15 mouse cellular contexts compared by ENCODE assay signal in the genomic region with DNA sequence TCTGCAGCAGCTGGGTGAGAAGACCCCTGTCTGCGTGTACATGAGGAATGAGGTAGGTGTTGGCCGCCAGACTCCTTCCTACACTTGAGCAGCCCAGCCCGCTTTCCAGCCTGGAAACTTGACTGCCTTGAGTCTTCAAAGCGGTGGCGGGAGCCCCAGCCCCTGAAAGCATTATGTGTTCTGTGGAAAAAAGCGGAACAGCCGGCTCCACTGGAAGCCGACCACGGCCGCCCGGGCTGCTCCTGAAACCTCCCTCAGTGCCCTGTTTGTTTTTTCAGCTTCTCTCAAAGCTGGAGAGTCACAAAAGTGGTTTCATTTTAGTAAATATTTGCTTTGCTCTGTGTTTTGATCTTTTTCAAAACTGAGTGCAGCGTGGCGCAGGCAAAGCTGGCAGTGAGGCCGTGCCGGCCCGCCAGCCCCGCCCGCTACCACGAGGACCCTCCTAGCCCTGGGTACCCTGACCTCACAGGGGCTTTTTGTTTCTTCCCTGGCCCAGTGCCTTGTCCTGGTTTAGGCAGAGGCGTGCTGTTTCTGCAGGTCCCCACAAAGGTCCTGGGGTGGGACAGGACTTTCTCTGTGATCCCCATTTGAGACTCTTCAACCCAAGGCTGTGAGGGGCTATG. TPM values are rescaled to one million over a fixed set of nuclear protein-coding genes. Genes with fewer than 3 reads are reported as not detected.
DNase-seq lines count a peak whose midpoint lies in the region; ATAC-seq and TF ChIP-seq lines count a peak whose summit lies in the region.
"Had no signal": no experiment of that assay in that cellular context is flagged by ENCODE, and none has a peak within 500 bp of the region (broad histone marks: within the 10 kb centered on the region; RNA-seq: fewer than 3 reads in every experiment).

No protein-coding gene starts in this region.

- no peak for DNase-seq in hindbrain, embryonic 11.5 days (ENCODE audit: low spot score)
- DNase-seq in embryonic facial prominence, embryonic 14.5 days (ENCODE audit: low spot score): peak; percentile 74
- DNase-seq in lung, postnatal 0 days (ENCODE audit: low spot score): peak; percentile 82
- no peak for DNase-seq in T-cell, adult 2 months (ENCODE audit: low spot score)
- no peak for DNase-seq in left cerebral cortex, postnatal 36 days (ENCODE audit: low spot score in 2 of 2)
- no peak for DNase-seq in frontal cortex, postnatal 14 days (ENCODE audit: low spot score in 2 of 2)
- DNase-seq: adrenal gland, adult 2 months; heart, postnatal 14 days; kidney, adult 2 months; midbrain, embryonic 14.5 days had no signal

- H3K4me3 ChIP-seq in hindbrain, embryonic 15.5 days: no peak overlapping the region
- H3K4me3 ChIP-seq in hindbrain, embryonic 11.5 days (ENCODE audit: low read depth, low read length): no peak overlapping the region
- 0 out of 2 replicates have a peak overlapping the region, but pooled peaks have one; percentile 20 for H3K4me3 ChIP-seq in E14TG2a.4 (replicated peaks; ENCODE audit: low read length)
- H3K4me3 ChIP-seq in embryonic facial prominence, embryonic 14.5 days (ENCODE audit: low read depth, low read length): no peak overlapping the region
- H3K4me3 ChIP-seq in lung, postnatal 0 days (ENCODE audit: low read depth, low read length): no peak overlapping the region

- 78% methylated on average over 20 of the region's 20 CpGs for WGBS in hindbrain, embryonic 15.5 days
- 64% methylated on average over 20 of the region's 20 CpGs for WGBS in hindbrain, embryonic 11.5 days
- 56% methylated on average over 20 of the region's 20 CpGs for WGBS in embryonic facial prominence, embryonic 14.5 days
- WGBS in lung, postnatal 0 days: 51% methylated on average over 20 of the region's 20 CpGs

- H3K4me1 ChIP-seq in hindbrain, embryonic 15.5 days (replicated peaks): no peaks in the 10 kb centered on the region
- H3K4me1 ChIP-seq in hindbrain, embryonic 11.5 days (replicated peaks; ENCODE audit: control insufficient read depth, insufficient read depth, low read length): no peaks in the 10 kb centered on the region
- peaks cover 62% of the 10 kb centered on the region for H3K4me1 ChIP-seq in E14TG2a.4 (replicated peaks; ENCODE audit: low read depth, low read length)
- 0 out of 2 replicates have a peak, but pooled peaks cover 5% of the 10 kb centered on the region for H3K4me1 ChIP-seq in embryonic facial prominence, embryonic 14.5 days (ENCODE audit: control insufficient read depth, insufficient read depth, low read length)
- peaks cover 10% of the 10 kb centered on the region for H3K4me1 ChIP-seq in lung, postnatal 0 days (ENCODE audit: insufficient read depth, low read depth, low read length)

- H3K9ac ChIP-seq in hindbrain, embryonic 15.5 days: no peak overlapping the region
- H3K9ac ChIP-seq in hindbrain, embryonic 11.5 days (ENCODE audit: low read depth, low read length): no peak overlapping the region
- H3K9ac ChIP-seq in embryonic facial prominence, embryonic 14.5 days (ENCODE audit: low read depth, low read length): no peak overlapping the region
- H3K9ac ChIP-seq in lung, postnatal 0 days (replicated peaks; ENCODE audit: low read depth): no peak overlapping the region
- H3K9ac ChIP-seq: liver, embryonic 14.5 days had no signal

- ATAC-seq in hindbrain, embryonic 15.5 days (ENCODE audit: low FRiP score, low read depth): no peak
- ATAC-seq in hindbrain, embryonic 11.5 days (ENCODE audit: low FRiP score): no peak
- ATAC-seq in embryonic facial prominence, embryonic 14.5 days (ENCODE audit: low read depth): peak; percentile 62
- ATAC-seq in lung, postnatal 0 days: peak; percentile 72
- ATAC-seq: CD4-positive, CD25-positive, alpha-beta regulatory T cell, adult 4 months; forebrain, embryonic 14.5 days had no signal

- H3K4me2 ChIP-seq in hindbrain, embryonic 15.5 days: no peak overlapping the region
- H3K4me2 ChIP-seq in hindbrain, embryonic 11.5 days (replicated peaks; ENCODE audit: low read depth, low read length): no peak overlapping the region
- peak overlapping the region; percentile 24; the same call in 1 of the 2 replicates for H3K4me2 ChIP-seq in embryonic facial prominence, embryonic 14.5 days (ENCODE audit: low read depth, low read length)
- no peak overlapping the region for H3K4me2 ChIP-seq in lung, postnatal 0 days (replicated peaks; ENCODE audit: low read depth, low read length)

- no peak for TF ChIP-seq EP300 in lung, postnatal 0 days (IDR thresholded peaks at IDR 0.05)

- H3K36me3 ChIP-seq in hindbrain, embryonic 15.5 days: peaks cover 4% of the 10 kb centered on the region; the same call in 1 of the 2 replicates
- peaks cover 8% of the 10 kb centered on the region for H3K36me3 ChIP-seq in hindbrain, embryonic 11.5 days (ENCODE audit: control insufficient read depth, insufficient read depth, low read length)
- H3K36me3 ChIP-seq in E14TG2a.4 (ENCODE audit: insufficient read depth, low read length): peaks cover 97% of the 10 kb centered on the region
- H3K36me3 ChIP-seq in embryonic facial prominence, embryonic 14.5 days (ENCODE audit: control insufficient read depth, insufficient read depth, low read length): peaks cover 48% of the 10 kb centered on the region
- peaks cover 23% of the 10 kb centered on the region; the same call in 1 of the 2 replicates for H3K36me3 ChIP-seq in lung, postnatal 0 days (ENCODE audit: insufficient read depth, low read length)

- H3K27ac ChIP-seq in hindbrain, embryonic 15.5 days (replicated peaks): 0 out of 2 replicates have a peak overlapping the region, but pooled peaks have one; percentile 2
- H3K27ac ChIP-seq in hindbrain, embryonic 11.5 days (ENCODE audit: low read depth, low read length): no peak overlapping the region
- H3K27ac ChIP-seq in embryonic facial prominence, embryonic 14.5 days (replicated peaks; ENCODE audit: low read depth, low read length): peak overlapping the region; percentile 84
- peak overlapping the region; percentile 91 for H3K27ac ChIP-seq in lung, postnatal 0 days (ENCODE audit: low read length)
- H3K27ac ChIP-seq: liver, embryonic 14.5 days had no signal

- H3K27me3 ChIP-seq in hindbrain, embryonic 15.5 days: no peaks in the 10 kb centered on the region
- no peaks in the 10 kb centered on the region for H3K27me3 ChIP-seq in hindbrain, embryonic 11.5 days (ENCODE audit: control insufficient read depth, insufficient read depth, low read length)
- no peaks in the 10 kb centered on the region for H3K27me3 ChIP-seq in E14TG2a.4 (ENCODE audit: insufficient read depth, low read length)
- no peaks in the 10 kb centered on the region for H3K27me3 ChIP-seq in embryonic facial prominence, embryonic 14.5 days (replicated peaks; ENCODE audit: control insufficient read depth, insufficient read depth, low read length)
- H3K27me3 ChIP-seq in lung, postnatal 0 days (replicated peaks; ENCODE audit: insufficient read depth, low read length): no peaks in the 10 kb centered on the region

- intact Hi-C loops in left cerebral cortex, postnatal 36 days (cut with DNase I): no loop called here

- no peak for TF ChIP-seq CTCF in E14TG2a.4 (conservative IDR thresholded peaks at IDR 0.05; ENCODE audit: low read length)
- no peak for TF ChIP-seq CTCF in lung, postnatal 0 days (IDR thresholded peaks at IDR 0.05)

- H3K9me3 ChIP-seq in hindbrain, embryonic 15.5 days: no peaks in the 10 kb centered on the region
- no peaks in the 10 kb centered on the region for H3K9me3 ChIP-seq in hindbrain, embryonic 11.5 days (ENCODE audit: control insufficient read depth, low read length)
- no peaks in the 10 kb centered on the region for H3K9me3 ChIP-seq in E14TG2a.4 (ENCODE audit: low read length)
- H3K9me3 ChIP-seq in embryonic facial prominence, embryonic 14.5 days (ENCODE audit: control insufficient read depth, low read length): no peaks in the 10 kb centered on the region
- H3K9me3 ChIP-seq in lung, postnatal 0 days (ENCODE audit: low read length): no peaks in the 10 kb centered on the region

RNA-seq across cellular contexts. Expression of gene Aspscr1, which starts 14.0 kb away (rescaled TPM):
- 140 and 154 TPM in 2 replicates for polyA plus RNA-seq in hindbrain, embryonic 15.5 days (2015; fragmentation: Nextera tagmentation; extraction: Ambion mirVana)
- polyA plus RNA-seq in hindbrain, embryonic 11.5 days (2014; fragmentation: Nextera tagmentation; extraction: Ambion mirVana): 117 and 122 TPM in 2 replicates
- polyA plus RNA-seq in embryonic facial prominence, embryonic 14.5 days (2014; fragmentation: Nextera tagmentation; extraction: Ambion mirVana): 93.1 and 100.0 TPM in 2 replicates
- 114 and 129 TPM in 2 replicates for polyA plus RNA-seq in lung, postnatal 0 days (2015; fragmentation: Nextera tagmentation; extraction: Ambion mirVana)
- total RNA-seq in left cerebral cortex, postnatal 36 days (2021): 10 to 100 TPM; 53.1 to 56.9 TPM

RNA-seq across cellular contexts. Expression of gene Notum, which starts 25.8 kb away (rescaled TPM):
- 2.2 and 2.3 TPM in 2 replicates for polyA plus RNA-seq in hindbrain, embryonic 15.5 days (2015; fragmentation: Nextera tagmentation; extraction: Ambion mirVana)
- polyA plus RNA-seq in hindbrain, embryonic 11.5 days (2014; fragmentation: Nextera tagmentation; extraction: Ambion mirVana): 1.7 and 2.1 TPM in 2 replicates
- polyA plus RNA-seq in embryonic facial prominence, embryonic 14.5 days (2014; fragmentation: Nextera tagmentation; extraction: Ambion mirVana): 3.6 and 4.9 TPM in 2 replicates
- polyA plus RNA-seq in lung, postnatal 0 days (2015; fragmentation: Nextera tagmentation; extraction: Ambion mirVana): 8.5 and 10.2 TPM in 2 replicates
- total RNA-seq in left cerebral cortex, postnatal 36 days (2021): 1 to 10 TPM; 5.6 to 6.6 TPM
- polyA plus RNA-seq: CD4-positive, CD25-positive, alpha-beta regulatory T cell, adult 4 months had no signal

RNA-seq across cellular contexts. Expression of gene Cenpx, which starts 26.8 kb away (rescaled TPM):
- 107 and 109 TPM in 2 replicates for polyA plus RNA-seq in hindbrain, embryonic 15.5 days (2015; fragmentation: Nextera tagmentation; extraction: Ambion mirVana)
- polyA plus RNA-seq in hindbrain, embryonic 11.5 days (2014; fragmentation: Nextera tagmentation; extraction: Ambion mirVana): 115 and 121 TPM in 2 replicates
- 139 and 145 TPM in 2 replicates for polyA plus RNA-seq in embryonic facial prominence, embryonic 14.5 days (2014; fragmentation: Nextera tagmentation; extraction: Ambion mirVana)
- polyA plus RNA-seq in lung, postnatal 0 days (2015; fragmentation: Nextera tagmentation; extraction: Ambion mirVana): 102 and 112 TPM in 2 replicates
- 10 to 100 TPM; 18.1 to 19.2 TPM for total RNA-seq in left cerebral cortex, postnatal 36 days (2021)

RNA-seq across cellular contexts. Expression of gene Lrrc45, which starts 27.0 kb away (rescaled TPM):
- polyA plus RNA-seq in hindbrain, embryonic 15.5 days (2015; fragmentation: Nextera tagmentation; extraction: Ambion mirVana): 74.9 and 81.2 TPM in 2 replicates
- polyA plus RNA-seq in hindbrain, embryonic 11.5 days (2014; fragmentation: Nextera tagmentation; extraction: Ambion mirVana): 30.7 and 34.4 TPM in 2 replicates
- 46.5 and 50.7 TPM in 2 replicates for polyA plus RNA-seq in embryonic facial prominence, embryonic 14.5 days (2014; fragmentation: Nextera tagmentation; extraction: Ambion mirVana)
- 37.3 and 41.4 TPM in 2 replicates for polyA plus RNA-seq in lung, postnatal 0 days (2015; fragmentation: Nextera tagmentation; extraction: Ambion mirVana)
- 10 to 100 TPM; 41.9 to 66.1 TPM for total RNA-seq in left cerebral cortex, postnatal 36 days (2021)

RNA-seq across cellular contexts. Expression of gene Rac3, which starts 34.5 kb away (rescaled TPM):
- 540 and 587 TPM in 2 replicates for polyA plus RNA-seq in hindbrain, embryonic 15.5 days (2015; fragmentation: Nextera tagmentation; extraction: Ambion mirVana)
- 17.6 and 18.2 TPM in 2 replicates for polyA plus RNA-seq in hindbrain, embryonic 11.5 days (2014; fragmentation: Nextera tagmentation; extraction: Ambion mirVana)
- polyA plus RNA-seq in embryonic facial prominence, embryonic 14.5 days (2014; fragmentation: Nextera tagmentation; extraction: Ambion mirVana): 16.5 and 16.6 TPM in 2 replicates
- polyA plus RNA-seq in lung, postnatal 0 days (2015; fragmentation: Nextera tagmentation; extraction: Ambion mirVana): 56.0 and 61.9 TPM in 2 replicates
- 10 to 100 TPM; 34.7 to 39.9 TPM for total RNA-seq in left cerebral cortex, postnatal 36 days (2021)
- polyA plus RNA-seq: CD4-positive, CD25-positive, alpha-beta regulatory T cell, adult 4 months had no signal

Comparison
In these comparisons a context has a peak if more than half of its experiments do, and no peak if none do; other contexts are left out.
1. ATAC-seq: peak in embryonic facial prominence, embryonic 14.5 days (single experiment) and lung, postnatal 0 days (single experiment); none in hindbrain, embryonic 15.5 days (single experiment) and hindbrain, embryonic 11.5 days (single experiment).
2. DNase-seq: peak in embryonic facial prominence, embryonic 14.5 days (single experiment) and lung, postnatal 0 days (single experiment); none in hindbrain, embryonic 11.5 days (single experiment), T-cell, adult 2 months (single experiment), left cerebral cortex, postnatal 36 days (0 of 2) and frontal cortex, postnatal 14 days (0 of 2).